Mouse (Mus musculus) spleen, adult 2 months (tissue): Measurements from ENCODE around the gene Gm10135. TPM values are rescaled to one million over a fixed set of nuclear protein-coding genes. Genes with fewer than 3 reads are reported as not detected.
A peak's percentile ranks its signal among the peaks of the same experiment; 100 is the strongest.

ENCODE experiments used
- DNase-seq, 2 experiments: peaks; one replicate each; pipeline versions ENCODE4 v3.0.0 to v3.0.0-alpha.2; 2012 to 2021; ENCODE audit warnings: low spot score in 2 of 2, low read depth in 1 of 2
- H3K27ac ChIP-seq: fragments of 200-500 bp; 2 replicates; pipeline ENCODE4 v1.5.1; 2012; ENCODE audit warnings: low read length, inconsistent platforms; ENCODE audit not compliant: insufficient read depth
- H3K27me3 ChIP-seq: fragments of 200-500 bp; 2 replicates; pipeline ENCODE4 v1.6.1; 2012; ENCODE audit warnings: mild to moderate bottlenecking, moderate library complexity, low read length, inconsistent platforms; ENCODE audit not compliant: control insufficient read depth, insufficient read depth
- H3K36me3 ChIP-seq: fragments of 200-500 bp; 2 replicates; pipeline ENCODE4 v1.6.1; 2012; ENCODE audit warnings: mild to moderate bottlenecking, low read length, inconsistent platforms; ENCODE audit not compliant: control insufficient read depth, insufficient read depth
- H3K4me1 ChIP-seq: fragments of 200-500 bp; 2 replicates; pipeline ENCODE4 v1.6.1; 2011; ENCODE audit warnings: inconsistent platforms; ENCODE audit not compliant: control insufficient read depth, insufficient read depth, insufficient read length
- H3K4me3 ChIP-seq: fragments of 200-500 bp; 2 replicates; pipeline ENCODE4 v1.5.1; 2011; ENCODE audit warnings: mild to moderate bottlenecking, inconsistent platforms; ENCODE audit not compliant: insufficient read depth, insufficient read length; ENCODE audit errors: extremely low read depth
- CTCF ChIP-seq: fragments of 200-500 bp; IDR thresholded peaks from 2 replicates; pipeline ENCODE4 v1.5.1; 2011; ENCODE audit warnings: mild to moderate bottlenecking, inconsistent platforms; ENCODE audit not compliant: insufficient read depth, insufficient read length, insufficient replicate concordance; ENCODE audit errors: extremely low read depth
- POLR2A ChIP-seq: fragments of 200-500 bp; IDR thresholded peaks from 2 replicates; pipeline ENCODE4 v1.6.1; 2011; ENCODE audit warnings: low read depth, low read length, inconsistent platforms
- WGBS: fragments of 180-500 bp; shearing (Covaris S2); methylation state at CpG from one replicate; pipeline ENCODE4 v1.1.7; 2018; 5-methylcytosine and 5-hydroxymethylcytosine counted together
- polyA plus RNA-seq: library from polyadenylated mRNA; depleted of rRNA; stranded (reverse); fragments of >200 nt; gene quantifications from 2 replicates; pipeline ENCODE4 v1.2.3, GENCODE M21; 2012

The Gm10135 gene
- polyA plus RNA-seq, 1 experiment, result not detected

DNA sequence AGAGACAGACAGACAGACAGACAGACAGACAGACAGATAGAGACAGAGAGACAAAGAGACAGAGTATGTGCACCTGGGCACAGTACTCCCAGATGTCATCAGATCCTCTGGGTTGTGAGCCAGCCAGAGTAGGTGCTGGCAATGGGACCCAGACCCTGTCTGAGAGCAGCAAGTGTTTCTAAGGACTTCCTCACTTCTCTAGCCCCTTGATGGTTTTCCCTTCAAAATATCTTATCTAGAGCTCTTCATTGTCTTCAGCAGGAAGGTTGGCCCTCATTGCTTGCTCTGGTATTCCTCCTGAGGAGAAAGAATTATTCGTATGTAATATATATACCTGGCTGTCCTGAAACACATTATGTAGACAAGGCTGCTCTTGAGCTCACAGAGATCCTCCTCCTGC is 18.0 kb upstream of the Gm10135 start:
- Histone ChIP-seq H3K27ac (no peak overlapping the region), H3K4me3 (no peak overlapping the region), H3K27me3 (no peaks in the 10 kb centered on the region), H3K36me3 (no peaks in the 10 kb centered on the region), H3K4me1 (no peaks in the 10 kb centered on the region)
- TF ChIP-seq CTCF (no peak), POLR2A (no peak)
- 85% methylated on average over 1 of the region's 1 CpGs for WGBS
- no peak for DNase-seq

DNA sequence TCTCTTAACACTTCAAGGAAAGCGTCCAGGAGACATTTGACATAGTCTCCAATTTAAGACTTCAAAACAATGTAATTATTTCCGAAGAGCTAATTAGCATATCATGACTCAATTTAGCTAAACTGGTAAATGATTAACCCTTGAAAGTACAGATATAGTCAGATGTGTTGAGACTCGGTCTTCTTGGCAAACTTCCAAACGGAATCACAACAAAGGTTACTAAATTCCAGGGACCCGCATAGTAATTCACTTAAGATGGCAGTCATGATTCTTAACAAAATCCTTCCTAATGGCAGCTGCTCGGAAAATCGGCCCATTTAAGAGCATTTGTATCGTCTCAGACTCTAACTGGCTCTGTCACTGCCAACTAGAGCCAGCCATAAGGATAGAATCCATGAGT is 15.3 kb upstream of the Gm10135 start:
- 89% methylated on average over 8 of the region's 8 CpGs for WGBS
- H3K27me3 ChIP-seq, result no peaks in the 10 kb centered on the region
- no peak for TF ChIP-seq CTCF
- TF ChIP-seq POLR2A, result no peak
- no peaks in the 10 kb centered on the region for H3K4me1 ChIP-seq
- no peak overlapping the region for H3K4me3 ChIP-seq
- DNase-seq, result no peak
- H3K36me3 ChIP-seq, result no peaks in the 10 kb centered on the region
- H3K27ac ChIP-seq, result no peak overlapping the region

- H3K27ac ChIP-seq, result no peak overlapping the region
- WGBS, result 90% methylated on average over 7 of the region's 7 CpGs
- no peaks in the 10 kb centered on the region for H3K4me1 ChIP-seq
- DNase-seq, result no peak
- H3K4me3 ChIP-seq, result no peak overlapping the region
- H3K36me3 ChIP-seq, result no peaks in the 10 kb centered on the region
- no peak for TF ChIP-seq CTCF
- no peaks in the 10 kb centered on the region for H3K27me3 ChIP-seq
Observed at GRCm38 (mm10) chr5:72987786-72988185, 13.3 kb upstream of the Gm10135 start.

GRCm38 (mm10) chr5:72984091-72984490 is 9.6 kb upstream of the Gm10135 start:
- WGBS, result 2% methylated on average over 2 of the region's 2 CpGs
- H3K36me3 ChIP-seq, result no peaks in the 10 kb centered on the region; the same call in 1 of the 2 replicates
- peak in 1 of 2 experiments; percentile 7 for DNase-seq
- H3K27ac ChIP-seq, result no peak overlapping the region
- TF ChIP-seq POLR2A, result no peak
- TF ChIP-seq CTCF, result no peak
- no peaks in the 10 kb centered on the region for H3K27me3 ChIP-seq
- H3K4me3 ChIP-seq, result no peak overlapping the region
- H3K4me1 ChIP-seq, result no peaks in the 10 kb centered on the region

DNA sequence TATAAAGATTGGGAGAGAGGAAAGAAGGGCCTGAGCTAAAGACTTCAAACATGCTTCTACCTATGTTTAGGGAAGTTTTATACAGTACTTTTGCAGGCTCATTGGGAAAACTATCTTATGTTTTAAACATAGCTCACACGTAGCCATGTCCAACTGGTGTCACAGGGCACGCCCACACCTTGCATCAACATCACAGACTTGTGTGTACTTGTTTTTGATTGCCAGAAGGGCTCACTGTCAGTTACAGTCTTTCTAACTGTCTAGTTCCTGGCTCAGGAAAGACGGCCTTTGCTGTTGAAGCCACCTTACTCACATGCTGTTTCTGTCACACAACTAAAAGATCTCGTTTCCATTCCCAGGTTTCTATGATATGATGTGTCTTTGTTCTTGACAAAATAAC is 2.0 kb upstream of the Gm10135 start:
- H3K36me3 ChIP-seq, result peaks cover 22% of the 10 kb centered on the region
- DNase-seq, result no peak
- no peak overlapping the region for H3K27ac ChIP-seq

GRCm38 (mm10) chr5:72975996-72976395 is 1.5 kb upstream of the Gm10135 start:
- 90% methylated on average over 6 of the region's 6 CpGs for WGBS
- Histone ChIP-seq H3K27ac (no peak overlapping the region), H3K36me3 (peaks cover 22% of the 10 kb centered on the region), H3K4me1 (no peaks in the 10 kb centered on the region), H3K4me3 (no peak overlapping the region), H3K27me3 (no peaks in the 10 kb centered on the region)
- no peak for DNase-seq
- TF ChIP-seq CTCF (no peak), POLR2A (no peak)

More for the DNA sequence above, 2.0 kb upstream of the Gm10135 start:
- H3K4me1 ChIP-seq, result no peaks in the 10 kb centered on the region
- no peak overlapping the region for H3K4me3 ChIP-seq
- H3K27me3 ChIP-seq, result no peaks in the 10 kb centered on the region
- TF ChIP-seq CTCF (no peak), POLR2A (no peak)
- WGBS, result 94% methylated on average over 4 of the region's 4 CpGs

GRCm38 (mm10) chr5:72972934-72973333 is 1.6 kb downstream of the Gm10135 start:
- Histone ChIP-seq H3K27ac (no peak overlapping the region), H3K4me1 (no peaks in the 10 kb centered on the region), H3K27me3 (no peaks in the 10 kb centered on the region), H3K4me3 (no peak overlapping the region), H3K36me3 (peaks cover 25% of the 10 kb centered on the region)
- WGBS, result 90% methylated on average over 5 of the region's 5 CpGs
- TF ChIP-seq CTCF, result no peak
- no peak for TF ChIP-seq POLR2A
- DNase-seq, result no peak

- Histone ChIP-seq H3K36me3 (peaks cover 25% of the 10 kb centered on the region), H3K4me1 (no peaks in the 10 kb centered on the region), H3K4me3 (no peak overlapping the region), H3K27ac (no peak overlapping the region), H3K27me3 (no peaks in the 10 kb centered on the region)
- DNase-seq, result no peak
- TF ChIP-seq CTCF, result no peak
- no peak for TF ChIP-seq POLR2A
- WGBS, result 88% methylated on average over 4 of the region's 4 CpGs
Observed at GRCm38 (mm10) chr5:72972435-72972834, 2.1 kb downstream of the Gm10135 start.
